Mouse (Mus musculus) stomach, postnatal 0 days (tissue): Measurements from ENCODE around the gene Olfr1023.

Experiments
- CTCF ChIP-seq: IDR thresholded peaks from 2 replicates; pipeline ENCODE4 v1.5.1; 2016; ENCODE audit warnings: antibody characterized with exemption, low read depth, mild to moderate bottlenecking, moderate library complexity
- EP300 ChIP-seq: optimal IDR thresholded peaks from 2 replicates; pipeline ENCODE3; 2016; ENCODE audit warnings: antibody characterized with exemption

GRCm38 (mm10) chr2:85913197-85913596, 27.8 kb downstream of the Olfr1023 start:
- no peak for TF ChIP-seq CTCF
- no peak for TF ChIP-seq EP300
